Mouse (Mus musculus) left cerebral cortex, adult 11 months (tissue): ENCODE measurements around the gene Pip4k2a.
A peak's percentile ranks its signal among the peaks of the same experiment; 100 is the strongest.
"Not testable (repeated sequence)": the region's sequence is repeated elsewhere in the genome, so short reads cannot be mapped to it uniquely, and the experiment has no call there.

Source experiments
- DNase-seq: peaks from one replicate; pipeline ENCODE4 v3.0.0; 2022; ENCODE audit warnings: low spot score

Gene Pip4k2a

DNA sequence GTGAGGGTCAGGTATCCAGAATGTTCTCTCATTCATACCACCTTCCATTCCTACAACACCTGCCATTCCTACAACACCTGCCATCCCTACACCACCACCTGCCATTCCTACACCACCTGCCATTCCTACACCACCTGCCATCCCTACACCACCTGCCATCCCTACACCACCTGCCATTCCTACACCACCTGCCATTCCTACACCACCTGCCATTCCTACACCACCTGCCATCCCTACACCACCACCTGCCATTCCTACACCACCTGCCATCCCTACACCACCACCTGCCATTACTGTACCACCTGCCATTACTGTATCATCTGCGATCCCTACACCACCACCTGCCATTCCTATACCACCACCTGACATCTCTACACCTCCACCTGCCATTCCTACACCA, 104.6 kb downstream of the Pip4k2a start:
- DNase-seq, result not testable (repeated sequence)

GRCm38 (mm10) chr2:18891991-18892537, 105.9 kb downstream of the Pip4k2a start:
- no peak for DNase-seq

DNA sequence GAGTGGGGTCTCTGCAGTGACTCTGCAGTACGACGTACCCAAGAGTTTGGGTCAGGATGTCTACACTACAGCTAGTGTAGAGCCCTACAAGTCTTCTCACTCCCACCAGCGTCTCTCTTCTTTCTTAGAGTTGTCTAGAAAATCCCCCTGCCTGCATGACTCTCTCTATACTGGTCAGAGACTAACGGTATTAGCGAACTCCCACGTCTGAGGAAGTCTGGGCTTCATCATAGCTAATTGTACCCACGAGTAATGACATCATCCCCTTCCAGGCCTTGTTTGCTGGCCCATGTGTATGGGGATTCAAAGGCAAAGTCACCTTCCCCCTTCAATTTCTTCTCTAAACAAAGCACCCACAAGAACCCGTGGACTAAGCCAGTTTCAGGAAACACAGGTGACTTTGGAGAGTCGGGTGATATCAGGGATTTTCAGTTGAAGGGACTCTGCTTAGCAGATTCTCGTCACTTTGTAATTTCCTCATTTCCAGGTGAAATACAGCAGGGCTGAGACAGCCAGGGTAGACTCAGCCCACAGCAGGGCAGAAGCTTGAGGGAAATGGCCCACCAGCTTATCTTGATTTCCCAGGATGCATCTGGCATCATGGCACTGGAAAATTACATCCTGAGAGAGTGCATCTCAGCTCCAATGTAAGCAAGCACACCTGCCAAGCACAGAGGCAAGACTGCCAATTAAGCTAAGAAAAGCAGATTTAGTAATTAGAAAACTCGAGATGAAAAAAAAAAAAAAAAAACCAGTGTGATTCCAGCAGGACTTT, 107.5 kb downstream of the Pip4k2a start:
- DNase-seq, result no peak

DNA sequence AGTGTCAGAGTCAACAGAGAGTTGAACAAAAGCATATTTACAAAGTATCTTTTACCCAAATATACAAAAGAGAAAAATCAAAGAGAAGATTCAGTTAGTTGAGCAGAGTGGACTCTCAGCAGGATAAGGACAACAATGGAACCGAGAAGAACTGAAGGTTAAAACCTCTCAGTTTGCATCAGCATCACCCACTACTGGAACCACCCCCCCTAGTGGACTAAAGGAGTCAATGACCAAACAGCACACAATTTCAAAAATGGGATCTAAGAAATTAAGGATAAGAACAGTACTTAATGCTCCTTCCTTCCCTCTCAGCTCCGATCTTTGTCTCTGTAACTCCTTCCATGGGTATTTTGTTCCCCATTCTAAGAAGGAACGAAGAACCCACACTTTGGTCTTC, 113.6 kb downstream of the Pip4k2a start:
- no peak for DNase-seq

DNA sequence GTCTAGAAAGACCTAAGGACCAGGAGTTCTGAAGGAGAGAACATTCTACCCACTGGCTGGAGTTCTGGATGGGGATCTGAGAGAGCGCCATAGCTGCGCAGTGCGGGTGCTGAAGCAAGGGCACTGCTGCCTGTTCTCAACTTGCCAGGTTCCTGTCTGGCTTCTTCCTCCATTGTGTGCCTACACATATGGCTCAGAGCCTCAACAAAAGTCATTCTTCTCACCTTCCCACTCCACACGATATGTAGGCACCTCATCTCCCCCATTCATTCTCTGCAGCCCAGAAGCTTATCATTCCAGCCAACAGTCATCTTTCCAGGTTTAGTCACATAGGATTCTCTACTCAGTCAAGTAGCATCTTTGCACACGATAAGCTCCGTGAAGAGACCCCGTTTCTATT, 123.3 kb downstream of the Pip4k2a start:
- DNase-seq, result no peak

GRCm38 (mm10) chr2:18874063-18874462, 123.9 kb downstream of the Pip4k2a start:
- DNase-seq, result no peak

DNA sequence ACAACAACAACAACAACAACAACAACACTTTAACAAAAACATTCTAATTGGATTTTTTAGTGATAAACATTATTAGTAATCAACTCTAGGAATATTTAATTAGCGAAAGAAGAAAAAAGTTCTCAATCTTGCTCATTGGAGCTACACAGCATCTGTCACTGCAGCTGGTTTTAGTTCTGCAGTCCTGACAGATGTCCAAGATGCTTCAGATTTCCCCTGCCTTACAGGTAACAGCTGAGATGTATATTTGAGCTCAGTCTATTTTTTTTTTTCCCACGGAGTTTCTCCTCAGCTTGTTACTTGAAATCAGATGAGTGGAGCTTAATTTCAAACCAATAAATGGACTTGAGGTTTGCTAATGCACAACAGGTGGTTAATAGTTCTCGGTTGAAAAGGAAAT, 124.5 kb downstream of the Pip4k2a start:
- no peak for DNase-seq

DNA sequence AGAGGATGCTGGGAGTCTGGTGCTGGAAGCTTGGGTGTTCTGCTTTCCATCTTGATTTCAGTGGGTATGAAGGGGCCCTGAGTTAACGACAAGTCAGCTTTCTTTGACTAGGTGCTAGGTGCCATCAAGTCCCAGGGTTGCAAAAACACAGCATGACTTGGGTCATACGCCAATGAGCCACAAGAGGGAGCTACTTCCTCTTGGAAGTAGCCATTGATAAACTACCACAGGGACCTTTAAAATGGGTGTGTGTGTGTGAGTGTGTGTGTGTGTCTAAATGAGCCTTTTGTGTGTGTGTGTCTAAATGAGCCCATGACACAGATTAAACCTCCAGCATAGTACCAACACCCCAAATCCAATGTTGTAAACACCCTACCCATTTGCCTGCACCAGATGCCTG, 125.1 kb downstream of the Pip4k2a start:
- peak; percentile 67 for DNase-seq

- DNase-seq, result no peak
These were observed 126.8 kb downstream of the Pip4k2a start for GRCm38 (mm10) chr2:18871087-18871486.

GRCm38 (mm10) chr2:18867069-18867468, 130.9 kb downstream of the Pip4k2a start:
- DNase-seq, result no peak

DNA sequence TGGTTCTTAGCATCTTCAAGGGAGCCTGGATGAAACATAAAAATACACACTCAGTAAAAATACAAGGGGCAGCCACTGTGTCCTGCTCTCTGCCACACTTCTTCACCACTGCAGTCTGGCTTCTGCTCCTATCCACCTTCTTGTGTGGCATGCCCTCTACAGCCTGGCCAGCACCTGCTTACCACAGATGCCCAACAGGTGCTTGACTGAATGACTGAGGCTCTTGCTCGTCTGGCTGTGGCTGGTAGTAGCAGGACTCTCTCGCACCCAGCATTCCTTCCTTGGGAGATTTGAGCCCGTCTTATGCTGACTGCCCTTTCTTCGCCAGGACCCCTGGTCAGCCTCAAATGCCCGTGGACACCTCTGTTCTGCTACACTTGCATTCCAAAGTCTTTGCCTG, 133.2 kb downstream of the Pip4k2a start:
- no peak for DNase-seq

- no peak for DNase-seq
These were observed 136.2 kb downstream of the Pip4k2a start for GRCm38 (mm10) chr2:18861607-18862158.

- DNase-seq, result no peak
These were observed 137.2 kb downstream of the Pip4k2a start for GRCm38 (mm10) chr2:18860686-18861085.

- no peak for DNase-seq
These were observed 140.0 kb downstream of the Pip4k2a start for GRCm38 (mm10) chr2:18857952-18858351.

DNA sequence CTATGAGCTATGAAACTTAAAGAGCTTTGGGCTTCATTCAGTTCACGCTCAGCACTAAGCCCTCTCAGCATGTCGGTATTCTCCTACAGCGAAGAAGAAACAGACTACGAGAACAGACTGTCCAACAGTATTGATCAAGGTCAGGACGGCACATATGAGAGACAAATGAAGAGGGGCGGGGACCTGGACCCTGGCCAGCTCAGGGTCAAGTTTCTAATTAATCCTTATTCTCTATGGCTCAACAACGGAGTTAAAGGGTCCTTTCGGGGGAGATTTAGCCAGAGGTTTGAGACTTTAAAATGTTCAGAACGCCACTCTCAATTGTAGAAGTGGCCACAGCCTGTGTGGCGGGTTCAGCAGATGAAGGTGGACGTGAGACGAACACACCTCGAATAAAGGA, 141.5 kb downstream of the Pip4k2a start:
- no peak for DNase-seq

DNA sequence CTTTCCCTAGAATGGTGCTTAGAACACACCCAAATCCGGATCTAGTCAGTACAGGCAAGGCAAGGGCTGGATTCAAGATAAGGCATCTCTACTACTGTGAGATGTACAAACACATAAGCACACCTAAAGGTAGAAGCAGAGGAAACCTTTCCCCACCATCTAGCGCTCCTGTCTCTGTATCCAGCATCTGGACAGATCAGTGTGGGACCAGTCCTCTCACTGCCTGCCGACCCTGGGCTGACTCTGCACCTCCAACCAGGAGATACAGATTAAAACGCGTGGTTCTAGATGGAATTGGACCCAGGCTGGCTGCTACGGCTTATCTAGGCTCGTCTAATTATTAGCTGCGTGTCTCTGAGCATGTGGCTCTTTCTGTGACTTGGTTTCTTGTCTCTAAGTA, 142.7 kb downstream of the Pip4k2a start:
- no peak for DNase-seq

DNA sequence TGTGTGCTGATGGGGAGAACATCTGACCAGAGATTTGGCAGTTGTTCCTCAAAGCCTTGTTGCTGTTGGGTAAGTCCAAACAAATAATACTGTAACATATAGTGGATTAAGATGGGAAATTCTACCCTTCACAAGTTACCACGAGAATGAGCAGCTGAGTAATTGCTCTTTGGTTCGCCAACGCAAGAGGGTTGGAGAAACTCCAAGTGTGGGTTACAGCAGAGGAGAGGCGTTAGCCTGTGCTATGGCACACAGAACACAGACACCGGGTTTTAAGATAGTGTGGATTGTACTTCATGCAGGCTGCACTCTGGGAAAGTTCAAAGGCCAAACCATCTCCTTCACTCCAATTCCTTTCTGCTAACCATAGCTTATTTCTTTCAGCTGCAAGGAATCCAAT, 144.6 kb downstream of the Pip4k2a start:
- no peak for DNase-seq

DNA sequence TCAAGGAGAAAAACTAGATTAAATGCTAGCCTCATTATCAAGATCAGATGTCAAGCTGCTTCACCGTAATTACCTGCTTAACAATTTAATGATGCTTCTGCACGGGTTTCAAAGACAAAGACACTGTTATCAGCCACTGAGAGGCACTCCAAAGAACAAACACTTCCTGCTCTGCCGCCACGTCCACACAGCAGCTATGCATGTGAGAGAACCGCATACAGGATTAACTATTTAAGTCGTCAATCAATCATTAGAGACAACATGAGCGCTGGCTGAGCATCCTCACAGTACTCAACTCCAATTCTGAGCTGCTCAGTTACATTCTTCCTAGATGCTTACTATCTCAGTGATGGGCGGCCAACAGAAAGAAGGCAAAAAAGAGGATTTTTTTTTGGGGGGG, 147.3 kb downstream of the Pip4k2a start:
- no peak for DNase-seq

DNA sequence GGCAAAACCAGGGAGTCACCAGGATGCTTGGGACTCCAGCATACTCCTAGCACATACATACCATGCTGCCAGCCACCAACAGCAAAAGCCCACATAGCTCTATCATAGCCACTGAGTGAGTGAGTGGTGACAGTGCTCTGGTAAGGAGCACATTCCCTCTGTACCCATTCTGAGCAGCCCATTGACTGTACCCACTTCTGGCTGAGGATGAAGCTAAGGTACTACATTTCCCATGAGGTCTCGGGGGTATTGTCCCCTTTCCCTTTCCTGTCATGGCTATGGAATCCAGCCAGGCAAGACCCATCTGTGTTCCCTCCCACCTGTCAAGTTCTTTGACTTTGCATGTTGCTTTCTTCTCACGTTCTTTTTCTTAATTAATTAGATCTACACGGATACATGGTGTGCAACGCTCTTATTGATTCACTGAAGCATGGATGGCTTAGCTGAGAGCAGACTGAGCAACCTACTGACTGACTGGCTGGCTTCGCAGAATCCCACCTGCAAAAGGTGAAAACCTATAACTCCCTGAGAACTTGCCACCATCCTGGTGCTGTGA, 149.8 kb downstream of the Pip4k2a start:
- no peak for DNase-seq

DNA sequence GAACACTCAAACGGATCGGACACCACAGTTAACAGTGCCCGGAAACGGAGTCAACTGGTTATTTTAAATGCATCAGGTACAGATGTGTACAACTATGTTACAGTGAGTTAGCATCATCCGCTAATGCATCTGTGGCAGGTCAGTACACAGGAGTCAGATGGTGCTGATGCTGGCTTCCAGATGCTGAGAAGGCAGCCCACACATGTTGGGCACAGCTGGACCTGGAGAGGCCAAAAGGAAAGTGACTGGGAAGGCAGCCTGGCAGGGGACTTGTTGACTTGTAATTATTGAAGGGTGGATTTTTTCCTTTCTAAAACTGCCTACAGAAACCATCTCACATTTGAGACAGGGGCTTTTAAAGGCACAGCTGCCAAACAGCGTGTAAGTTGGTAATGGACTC, 155.4 kb downstream of the Pip4k2a start:
- no peak for DNase-seq

- DNase-seq, result no peak
These were observed 156.9 kb downstream of the Pip4k2a start for GRCm38 (mm10) chr2:18841051-18841450.

- no peak for DNase-seq
These were observed 158.4 kb downstream of the Pip4k2a start for GRCm38 (mm10) chr2:18839532-18839931.

DNA sequence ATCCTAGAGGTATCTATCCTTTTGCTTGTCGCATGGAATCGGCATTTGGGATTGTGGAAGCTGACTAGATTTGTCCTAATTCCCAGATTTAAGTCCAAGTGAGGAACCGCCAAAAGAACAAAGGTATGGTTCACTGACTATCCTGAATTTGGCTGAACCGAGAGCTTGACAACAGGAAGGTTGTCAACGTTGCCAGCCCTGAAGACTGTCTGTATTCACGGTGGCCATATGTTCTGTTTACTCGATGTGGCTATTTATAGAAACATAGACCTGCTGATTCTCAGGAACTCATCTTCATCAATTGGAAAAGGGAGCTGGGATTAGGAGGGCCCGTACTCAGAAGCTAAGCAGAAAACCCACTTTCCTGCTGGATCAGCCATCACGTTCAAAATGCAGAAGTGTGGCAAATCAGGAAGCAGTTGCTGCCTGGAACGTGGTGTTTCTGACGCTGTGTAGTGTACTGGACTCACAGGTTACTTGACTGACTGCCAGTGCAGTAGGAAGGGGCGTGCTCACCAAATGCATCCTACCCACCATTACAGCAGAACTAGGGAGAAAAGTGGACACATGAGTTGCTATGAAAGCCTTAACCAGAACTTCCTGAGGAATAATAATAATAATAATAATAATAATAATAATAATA, 162.5 kb downstream of the Pip4k2a start:
- no peak for DNase-seq
